Mouse (Mus musculus): Measurements from ENCODE around the gene Aes. TPM values are rescaled to one million over a fixed set of nuclear protein-coding genes. Genes with fewer than 3 reads are reported as not detected.

The Aes gene
- total and polyA plus RNA-seq, 3 experiments, result 182 to 1,535 (median 400) TPM

GRCm38 (mm10) chr10:81546788-81547571, 12.3 kb upstream of the Aes start:
- no peaks in the 10 kb centered on the region for H3K27me3 ChIP-seq (ENCODE audit: insufficient read depth, low read length)
- H3K4me3 ChIP-seq (ENCODE audit: low read depth, low read length), result 0 out of 2 replicates have a peak overlapping the region, but pooled peaks have one; percentile 1
- H3K9me3 ChIP-seq (replicated peaks), result no peaks in the 10 kb centered on the region
- DNase-seq (ENCODE audit: low spot score) (no peak), ATAC-seq (ENCODE audit: extremely low read depth, insufficient number of reproducible peaks, low FRiP score, poor library complexity, severe bottlenecking) (no peak)
- TF ChIP-seq GATA1 (IDR thresholded peaks at IDR 0.05; ENCODE audit: borderline replicate concordance, low read length) (no peak), TAL1 (conservative IDR thresholded peaks at IDR 0.05; ENCODE audit: low read depth, low read length) (no peak), GATA2 (IDR thresholded peaks at IDR 0.05; ENCODE audit: borderline replicate concordance, low read depth, low read length) (no peak), POLR2AphosphoS5 (IDR thresholded peaks at IDR 0.05; ENCODE audit: insufficient replicate concordance, low read depth, low read length) (no peak), CTCF (IDR thresholded peaks at IDR 0.05; ENCODE audit: low read depth, low read length) (no peak)
- H3K36me3 ChIP-seq (replicated peaks), result peaks cover 18% of the 10 kb centered on the region
- H3K4me1 ChIP-seq (ENCODE audit: insufficient read depth, low read depth, low read length), result peaks cover 78% of the 10 kb centered on the region

- H3K27me3 ChIP-seq (ENCODE audit: insufficient read depth, low read length), result no peaks in the 10 kb centered on the region
- TF ChIP-seq GATA1 (IDR thresholded peaks at IDR 0.05; ENCODE audit: borderline replicate concordance, low read length), result no peak
- TF ChIP-seq POLR2AphosphoS5 (IDR thresholded peaks at IDR 0.05; ENCODE audit: insufficient replicate concordance, low read depth, low read length), result no peak
- no peak for TF ChIP-seq CTCF (IDR thresholded peaks at IDR 0.05; ENCODE audit: low read depth, low read length)
- TF ChIP-seq GATA2 (IDR thresholded peaks at IDR 0.05; ENCODE audit: borderline replicate concordance, low read depth, low read length), result no peak
- TF ChIP-seq TAL1 (conservative IDR thresholded peaks at IDR 0.05; ENCODE audit: low read depth, low read length), result no peak
- no peak for ATAC-seq (ENCODE audit: extremely low read depth, insufficient number of reproducible peaks, low FRiP score, poor library complexity, severe bottlenecking)
- H3K36me3 ChIP-seq (replicated peaks), result no peaks in the 10 kb centered on the region
- no peak overlapping the region for H3K4me3 ChIP-seq (ENCODE audit: low read depth, low read length)
- H3K4me1 ChIP-seq (ENCODE audit: insufficient read depth, low read depth, low read length), result peaks cover 63% of the 10 kb centered on the region
- no peak for DNase-seq (ENCODE audit: low spot score)
- H3K9me3 ChIP-seq (replicated peaks), result peaks cover 4% of the 10 kb centered on the region; the same call in 1 of the 2 replicates
Observed at GRCm38 (mm10) chr10:81548944-81549343, 10.3 kb upstream of the Aes start.

- TF ChIP-seq GATA2 (IDR thresholded peaks at IDR 0.05; ENCODE audit: borderline replicate concordance, low read depth, low read length), result no peak
- peak; percentile 90 for TF ChIP-seq CTCF (IDR thresholded peaks at IDR 0.05; ENCODE audit: low read depth, low read length)
- Histone ChIP-seq H3K4me1 (ENCODE audit: insufficient read depth, low read depth, low read length) (peaks cover 55% of the 10 kb centered on the region), H3K36me3 (replicated peaks) (no peaks in the 10 kb centered on the region), H3K9me3 (replicated peaks) (peaks cover 4% of the 10 kb centered on the region; the same call in 1 of the 2 replicates), H3K4me3 (ENCODE audit: low read depth, low read length) (peak overlapping the region; percentile 45; the same call in 1 of the 2 replicates), H3K27me3 (ENCODE audit: insufficient read depth, low read length) (no peaks in the 10 kb centered on the region)
- DNase-seq (ENCODE audit: low spot score), result no peak
- no peak for ATAC-seq (ENCODE audit: extremely low read depth, insufficient number of reproducible peaks, low FRiP score, poor library complexity, severe bottlenecking)
Observed at GRCm38 (mm10) chr10:81550257-81550656, 9.0 kb upstream of the Aes start.

GRCm38 (mm10) chr10:81551597-81552102, 7.6 kb upstream of the Aes start:
- peaks cover 7% of the 10 kb centered on the region; the same call in 1 of the 2 replicates for H3K9me3 ChIP-seq (replicated peaks)
- no peaks in the 10 kb centered on the region for H3K36me3 ChIP-seq (replicated peaks)
- H3K4me1 ChIP-seq (ENCODE audit: insufficient read depth, low read depth, low read length), result peaks cover 42% of the 10 kb centered on the region
- no peak for TF ChIP-seq GATA2 (IDR thresholded peaks at IDR 0.05; ENCODE audit: borderline replicate concordance, low read depth, low read length)
- peak; percentile 81 for TF ChIP-seq CTCF (IDR thresholded peaks at IDR 0.05; ENCODE audit: low read depth, low read length)
- no peaks in the 10 kb centered on the region for H3K27me3 ChIP-seq (ENCODE audit: insufficient read depth, low read length)
- H3K4me3 ChIP-seq (ENCODE audit: low read depth, low read length), result no peak overlapping the region; the same call in 1 of the 2 replicates
- ATAC-seq (ENCODE audit: extremely low read depth, insufficient number of reproducible peaks, low FRiP score, poor library complexity, severe bottlenecking) (peak; percentile 54; the same call in 1 of the 2 replicates), DNase-seq (ENCODE audit: low spot score) (peak; percentile 61)

GRCm38 (mm10) chr10:81553232-81553631, 6.1 kb upstream of the Aes start:
- Histone ChIP-seq H3K27me3 (ENCODE audit: insufficient read depth, low read length) (no peaks in the 10 kb centered on the region), H3K36me3 (replicated peaks) (no peaks in the 10 kb centered on the region), H3K4me1 (ENCODE audit: insufficient read depth, low read depth, low read length) (peaks cover 37% of the 10 kb centered on the region), H3K9me3 (replicated peaks) (peaks cover 7% of the 10 kb centered on the region; the same call in 1 of the 2 replicates), H3K4me3 (ENCODE audit: low read depth, low read length) (no peak overlapping the region)
- TF ChIP-seq CTCF (IDR thresholded peaks at IDR 0.05; ENCODE audit: low read depth, low read length), result peak; percentile 34
- TF ChIP-seq POLR2AphosphoS5 (IDR thresholded peaks at IDR 0.05; ENCODE audit: insufficient replicate concordance, low read depth, low read length), result no peak
- TF ChIP-seq GATA1 (IDR thresholded peaks at IDR 0.05; ENCODE audit: borderline replicate concordance, low read length), result no peak
- no peak for TF ChIP-seq TAL1 (conservative IDR thresholded peaks at IDR 0.05; ENCODE audit: low read depth, low read length)
- DNase-seq (ENCODE audit: low spot score) (no peak), ATAC-seq (ENCODE audit: extremely low read depth, insufficient number of reproducible peaks, low FRiP score, poor library complexity, severe bottlenecking) (no peak)

- H3K4me3 ChIP-seq (ENCODE audit: low read depth, low read length), result no peak overlapping the region
- no peaks in the 10 kb centered on the region for H3K36me3 ChIP-seq (replicated peaks)
- ATAC-seq (ENCODE audit: extremely low read depth, insufficient number of reproducible peaks, low FRiP score, poor library complexity, severe bottlenecking) (no peak), DNase-seq (ENCODE audit: low spot score) (no peak)
- peaks cover 7% of the 10 kb centered on the region; the same call in 1 of the 2 replicates for H3K9me3 ChIP-seq (replicated peaks)
- peaks cover 39% of the 10 kb centered on the region for H3K4me1 ChIP-seq (ENCODE audit: insufficient read depth, low read depth, low read length)
- H3K27me3 ChIP-seq (ENCODE audit: insufficient read depth, low read length), result no peaks in the 10 kb centered on the region
- no peak for TF ChIP-seq POLR2AphosphoS5 (IDR thresholded peaks at IDR 0.05; ENCODE audit: insufficient replicate concordance, low read depth, low read length)
- no peak for TF ChIP-seq GATA1 (IDR thresholded peaks at IDR 0.05; ENCODE audit: borderline replicate concordance, low read length)
- TF ChIP-seq GATA2 (IDR thresholded peaks at IDR 0.05; ENCODE audit: borderline replicate concordance, low read depth, low read length), result no peak
- no peak for TF ChIP-seq CTCF (IDR thresholded peaks at IDR 0.05; ENCODE audit: low read depth, low read length)
- TF ChIP-seq TAL1 (conservative IDR thresholded peaks at IDR 0.05; ENCODE audit: low read depth, low read length), result no peak
Observed at GRCm38 (mm10) chr10:81553807-81554755, 5.2 kb upstream of the Aes start.

Measured in G1E (cell line).